Mouse (Mus musculus): ENCODE data around the gene Itgb5. TPM values are rescaled to one million over a fixed set of nuclear protein-coding genes. Genes with fewer than 3 reads are reported as not detected.

The Itgb5 gene
- total RNA-seq, 2 experiments from 2014 or later = 0.47 TPM; not detected in 1

DNA sequence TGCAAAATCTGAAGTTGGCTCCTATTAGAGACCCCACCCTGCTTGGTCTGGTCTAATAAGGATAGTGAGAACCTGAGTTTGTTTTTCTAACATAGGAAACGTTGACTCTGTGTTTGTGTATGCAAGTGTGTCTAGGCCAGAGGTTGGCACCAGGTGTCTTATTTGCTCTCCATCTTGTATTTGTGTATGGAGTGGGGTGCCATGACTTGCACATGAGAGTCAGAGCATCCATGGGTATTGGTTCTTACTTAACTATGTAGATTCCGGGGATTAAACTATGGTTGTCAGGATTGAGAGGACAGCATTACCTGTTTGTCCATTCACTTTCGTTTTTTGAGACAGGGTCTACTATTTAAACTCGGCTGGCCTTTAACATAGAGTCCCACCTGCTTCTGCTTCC is 123.5 kb downstream of the Itgb5 start:
- ATAC-seq (replicated peaks; ENCODE audit: low FRiP score, low TSS enrichment, poor library complexity, severe bottlenecking) = no peak

- ATAC-seq (replicated peaks; ENCODE audit: low FRiP score, low TSS enrichment, poor library complexity, severe bottlenecking) = no peak
Measured at GRCm38 (mm10) chr16:33954793-33955192, 125.3 kb downstream of the Itgb5 start.

DNA sequence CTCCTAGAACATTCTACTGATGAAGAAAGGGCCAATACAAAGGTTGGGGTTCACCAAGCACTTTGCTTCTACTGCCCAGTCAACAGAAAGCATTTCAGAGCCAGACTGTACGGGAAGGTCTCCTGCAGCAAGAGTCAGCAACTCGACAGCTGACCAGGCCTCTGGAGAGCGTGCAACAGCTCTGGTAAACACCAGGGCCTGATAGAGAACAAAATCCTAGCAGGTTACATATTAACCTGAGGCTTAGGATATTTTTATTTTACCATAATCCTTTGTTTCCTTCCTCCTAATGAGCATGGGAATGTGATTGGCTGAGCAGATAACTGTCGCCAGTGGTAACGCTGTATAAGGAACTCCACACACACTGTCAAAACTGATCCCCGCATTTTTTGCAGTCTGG is 134.0 kb downstream of the Itgb5 start:
- ATAC-seq (replicated peaks; ENCODE audit: low FRiP score, low TSS enrichment, poor library complexity, severe bottlenecking) = no peak

- no peak for ATAC-seq (replicated peaks; ENCODE audit: low FRiP score, low TSS enrichment, poor library complexity, severe bottlenecking)
Measured at GRCm38 (mm10) chr16:33965878-33966537, 136.5 kb downstream of the Itgb5 start.

DNA sequence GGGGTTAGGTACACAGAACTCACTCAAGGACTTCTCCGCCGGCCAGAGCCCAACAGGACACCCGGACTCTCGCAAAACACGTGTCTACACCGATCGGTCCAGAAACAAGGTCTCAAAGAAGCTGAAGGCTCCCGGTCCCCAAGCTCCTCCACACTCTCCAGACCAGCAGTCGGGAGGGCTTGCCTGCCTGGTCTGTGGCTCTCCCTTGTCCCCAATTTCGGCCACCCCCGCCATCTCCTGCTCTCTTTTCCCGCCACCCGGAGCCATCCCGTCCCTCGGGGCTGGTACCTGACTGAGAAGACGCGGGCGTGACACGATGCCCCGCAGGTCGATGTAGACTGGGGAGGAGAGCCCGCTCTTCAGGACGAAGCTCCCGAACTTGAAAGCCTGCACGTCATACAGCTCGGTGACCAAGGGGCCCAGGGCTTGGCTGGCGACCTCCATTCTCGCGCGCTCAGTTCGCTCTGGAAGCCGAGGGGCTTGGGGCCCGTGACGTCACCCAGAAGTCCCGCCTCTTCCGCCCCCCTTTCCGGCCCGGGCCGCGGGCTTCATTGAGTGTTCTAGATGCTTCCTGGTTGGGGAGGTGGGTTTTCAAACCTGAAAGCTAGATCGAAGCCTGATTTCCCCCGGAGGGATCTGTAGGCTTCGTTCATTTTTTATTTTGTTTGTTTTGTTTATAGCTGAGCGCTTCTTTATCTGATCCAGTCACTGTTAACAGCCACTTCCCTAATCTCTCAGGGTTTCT is 137.2 kb downstream of the Itgb5 start, which contains the start of gene Umps:
Gene Umps (minus strand): TSS at position 501 of the 745 bp plus-strand sequence.
- ATAC-seq (replicated peaks; ENCODE audit: low FRiP score, low TSS enrichment, poor library complexity, severe bottlenecking) = peak; percentile 93

DNA sequence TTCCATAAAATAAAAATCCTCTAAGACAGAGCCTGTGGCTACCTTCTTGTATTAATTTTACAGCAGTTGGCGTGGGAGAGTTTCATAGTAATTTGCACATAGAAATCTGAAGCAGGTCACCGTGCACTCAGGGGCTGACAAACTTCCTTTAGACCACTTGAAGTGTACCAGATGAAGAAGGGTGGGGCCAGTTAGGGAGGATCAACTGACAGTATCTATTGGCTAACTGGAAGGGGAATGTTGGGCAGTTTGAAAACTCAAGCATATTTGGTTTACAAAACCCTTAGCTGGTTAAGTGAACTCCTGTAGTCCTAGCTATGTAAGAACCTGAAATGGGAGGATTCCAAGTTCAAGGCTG is 137.8 kb downstream of the Itgb5 start:
- ATAC-seq (replicated peaks; ENCODE audit: low FRiP score, low TSS enrichment, poor library complexity, severe bottlenecking) = peak; percentile 56

DNA sequence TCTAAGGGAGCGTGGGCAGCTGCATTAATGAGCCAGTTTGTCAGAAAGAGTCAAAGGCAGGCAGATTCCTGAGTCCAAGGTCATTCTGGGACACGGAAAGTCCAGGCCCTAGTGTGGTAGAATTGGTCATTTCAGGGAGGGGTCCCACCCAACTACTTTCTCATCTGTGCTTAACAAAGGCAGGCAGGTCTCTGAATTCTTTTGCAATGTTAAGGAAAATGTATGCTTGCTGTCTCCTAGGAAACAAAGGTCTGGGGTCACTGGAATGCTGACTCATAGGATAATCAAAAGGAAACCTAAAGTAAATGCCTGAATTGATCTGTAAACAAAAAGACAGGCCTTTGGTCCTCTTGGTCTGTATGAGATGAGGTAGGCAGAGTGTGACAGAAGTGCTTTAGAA is 150.4 kb downstream of the Itgb5 start:
- no peak for ATAC-seq (replicated peaks; ENCODE audit: low FRiP score, low TSS enrichment, poor library complexity, severe bottlenecking)

- no peak for ATAC-seq (replicated peaks; ENCODE audit: low FRiP score, low TSS enrichment, poor library complexity, severe bottlenecking)
Measured at GRCm38 (mm10) chr16:33983712-33984111, 154.2 kb downstream of the Itgb5 start.

- ATAC-seq (replicated peaks; ENCODE audit: low FRiP score, low TSS enrichment, poor library complexity, severe bottlenecking) = no peak
Measured at GRCm38 (mm10) chr16:33985372-33985771, 155.9 kb downstream of the Itgb5 start.

GRCm38 (mm10) chr16:33986993-33987392 is 157.5 kb downstream of the Itgb5 start:
- no peak for ATAC-seq (replicated peaks; ENCODE audit: low FRiP score, low TSS enrichment, poor library complexity, severe bottlenecking)

DNA sequence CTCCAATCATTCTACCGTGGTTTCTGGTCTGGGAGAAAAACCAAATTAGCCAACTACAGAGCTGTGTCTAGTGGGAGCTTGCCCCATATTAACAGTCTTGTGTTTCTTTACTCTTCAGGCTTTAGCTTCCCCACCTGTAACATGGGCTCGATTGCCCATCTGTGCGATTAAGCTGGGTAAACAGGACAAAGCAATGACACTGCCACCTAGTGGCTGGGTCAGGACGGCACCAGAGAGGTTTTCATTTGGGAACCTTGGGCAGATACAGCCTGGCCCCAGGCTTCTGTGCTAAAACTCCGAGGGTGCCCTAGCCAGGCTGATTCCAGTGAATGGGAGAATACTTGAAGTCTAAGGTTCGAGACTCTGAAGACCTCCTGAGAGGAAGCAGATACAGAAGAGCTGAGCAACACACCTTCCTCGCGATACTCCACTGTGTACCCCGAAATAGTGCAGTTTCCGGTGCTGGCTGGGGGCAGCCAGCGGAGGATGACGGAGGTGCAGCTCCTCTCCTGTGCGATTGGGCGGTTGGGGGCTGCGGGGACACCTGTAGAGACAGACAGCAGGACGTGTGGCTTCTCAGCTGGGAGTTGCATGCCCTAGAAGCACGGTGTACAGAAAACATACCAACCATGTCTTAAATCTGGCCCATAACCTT is 159.0 kb downstream of the Itgb5 start:
- peak; percentile 94 for ATAC-seq (replicated peaks; ENCODE audit: low FRiP score, low TSS enrichment, poor library complexity, severe bottlenecking)

GRCm38 (mm10) chr16:33989106-33989505 is 159.6 kb downstream of the Itgb5 start:
- no peak for ATAC-seq (replicated peaks; ENCODE audit: low FRiP score, low TSS enrichment, poor library complexity, severe bottlenecking)

- no peak for ATAC-seq (replicated peaks; ENCODE audit: low FRiP score, low TSS enrichment, poor library complexity, severe bottlenecking)
Measured at GRCm38 (mm10) chr16:33990712-33991111, 161.2 kb downstream of the Itgb5 start.

- ATAC-seq (replicated peaks; ENCODE audit: low FRiP score, low TSS enrichment, poor library complexity, severe bottlenecking) = no peak
Measured at GRCm38 (mm10) chr16:33994321-33994720, 164.9 kb downstream of the Itgb5 start.

DNA sequence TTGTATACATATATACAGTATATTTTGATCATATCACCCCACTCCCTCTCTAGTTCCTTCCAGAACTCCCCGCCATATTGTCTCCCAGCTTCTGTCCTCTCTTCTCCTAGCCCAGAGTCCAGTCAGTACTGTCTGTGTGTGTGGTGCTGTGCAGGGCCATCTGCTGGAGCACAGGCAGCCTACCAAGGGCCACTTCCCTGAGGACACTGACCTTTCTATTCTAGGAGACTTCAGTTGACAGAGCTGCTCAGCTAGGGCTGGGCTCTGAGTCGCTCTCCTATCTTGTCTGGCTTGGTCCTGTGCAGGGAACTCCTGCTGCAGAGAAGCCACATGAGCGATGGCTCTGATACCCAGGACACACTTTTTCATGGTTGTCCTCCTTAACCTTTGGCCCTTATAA is 166.0 kb downstream of the Itgb5 start:
- no peak for ATAC-seq (replicated peaks; ENCODE audit: low FRiP score, low TSS enrichment, poor library complexity, severe bottlenecking)

GRCm38 (mm10) chr16:33996030-33996429 is 166.6 kb downstream of the Itgb5 start:
- ATAC-seq (replicated peaks; ENCODE audit: low FRiP score, low TSS enrichment, poor library complexity, severe bottlenecking) = peak; percentile 57; the same call in 1 of the 2 replicates

DNA sequence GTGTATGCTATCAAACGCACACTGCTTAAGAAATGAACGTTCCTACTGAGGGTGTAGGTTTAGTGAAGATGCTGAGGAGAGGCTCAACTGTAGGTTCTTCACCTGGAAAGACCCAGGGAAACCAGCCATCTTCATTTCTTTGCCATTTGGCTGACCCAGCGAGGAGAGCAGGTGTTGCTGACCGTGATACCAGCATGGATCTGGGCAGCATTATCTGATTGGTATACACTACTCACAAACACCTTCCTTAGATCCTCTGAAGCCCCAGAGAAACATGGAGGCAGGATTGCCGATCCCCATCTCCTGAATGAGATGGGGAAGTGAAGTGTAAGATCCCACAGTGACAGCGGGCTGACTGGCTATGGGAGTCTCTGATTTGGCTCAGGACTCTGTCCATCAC is 168.5 kb downstream of the Itgb5 start:
- ATAC-seq (replicated peaks; ENCODE audit: low FRiP score, low TSS enrichment, poor library complexity, severe bottlenecking) = no peak

Data from megakaryocyte-erythroid progenitor cell, adult 5-6 weeks (primary cell).